Mouse (Mus musculus) G1E (cell line): ENCODE results near the gene Coro7.

ENCODE experiments used
- CTCF ChIP-seq: IDR thresholded peaks from 2 replicates; pipeline ENCODE4 v1.5.1; 2012; ENCODE audit warnings: low read depth, low read length, inconsistent platforms, mixed read lengths
- GATA1 ChIP-seq: IDR thresholded peaks from 2 replicates; pipeline ENCODE4 v1.6.1; 2012; ENCODE audit warnings: borderline replicate concordance, low read length, inconsistent platforms, mixed read lengths

DNA sequence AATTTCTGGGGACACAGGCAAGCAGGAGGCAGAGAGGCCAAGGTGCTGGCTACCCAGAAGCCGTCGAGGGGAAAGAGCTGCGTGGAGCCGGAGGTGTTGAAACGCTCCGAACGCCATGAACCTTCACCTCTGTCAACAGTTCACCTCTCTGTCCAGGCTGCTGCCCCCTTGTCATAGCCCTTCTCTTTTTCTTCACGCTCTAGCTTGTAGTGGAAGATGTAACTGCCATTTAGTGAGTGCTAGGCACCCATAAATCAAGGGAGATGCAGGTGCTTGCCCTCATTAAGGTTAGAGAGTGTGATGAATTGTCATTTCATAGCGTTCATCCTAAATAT is 4.8 kb upstream of the Coro7 start:
- TF ChIP-seq CTCF (no peak), GATA1 (no peak)
